Mouse (Mus musculus) right cerebral cortex, postnatal 36 days (tissue): ENCODE data around the gene Cryba2.

Experiments
- DNase-seq, 2 experiments: peaks; one replicate each; pipeline ENCODE4 v3.0.0; 2022; ENCODE audit warnings: low spot score in 2 of 2, mixed read lengths in 1 of 2

Cryba2 gene

DNA sequence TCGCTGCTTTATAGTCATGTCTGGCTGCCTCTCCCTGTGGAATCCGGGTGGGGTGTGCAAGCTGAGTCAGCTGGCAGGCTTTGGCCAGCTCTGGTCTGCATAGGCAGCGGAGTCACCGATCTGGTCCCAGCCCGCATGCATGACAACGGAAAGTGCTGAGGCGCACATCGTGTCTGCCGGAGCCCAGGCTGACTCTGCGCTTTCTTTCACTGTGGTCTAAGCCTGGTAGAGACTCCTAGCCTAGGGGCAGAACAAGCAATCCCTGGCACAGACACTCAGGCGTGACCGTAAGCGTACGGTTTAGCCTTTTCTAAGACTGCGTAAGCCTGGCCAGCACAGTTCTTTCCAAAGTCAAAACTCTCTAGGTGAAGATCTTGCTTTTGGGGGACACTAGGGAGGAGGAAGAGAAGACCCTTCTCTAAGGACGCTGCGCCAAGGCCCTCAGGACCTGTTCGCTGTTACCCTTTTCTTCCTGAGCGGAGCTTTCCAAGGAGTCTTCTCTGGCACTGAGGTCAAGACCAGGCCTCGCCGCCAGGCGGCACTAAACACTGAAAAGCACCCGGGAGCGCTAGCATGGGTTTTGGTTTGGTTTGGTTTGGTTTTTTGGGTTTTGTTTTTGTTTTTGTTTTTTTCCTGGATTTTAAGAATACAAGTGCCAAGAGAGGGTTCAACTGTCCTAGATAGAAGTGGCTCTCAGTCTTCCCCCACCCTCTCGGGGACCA is at the start of gene Cryba2:
Gene Cryba2, minus strand, starts transcription at position 10 of the 722 bp plus-strand sequence.
- DNase-seq = no peak

DNA sequence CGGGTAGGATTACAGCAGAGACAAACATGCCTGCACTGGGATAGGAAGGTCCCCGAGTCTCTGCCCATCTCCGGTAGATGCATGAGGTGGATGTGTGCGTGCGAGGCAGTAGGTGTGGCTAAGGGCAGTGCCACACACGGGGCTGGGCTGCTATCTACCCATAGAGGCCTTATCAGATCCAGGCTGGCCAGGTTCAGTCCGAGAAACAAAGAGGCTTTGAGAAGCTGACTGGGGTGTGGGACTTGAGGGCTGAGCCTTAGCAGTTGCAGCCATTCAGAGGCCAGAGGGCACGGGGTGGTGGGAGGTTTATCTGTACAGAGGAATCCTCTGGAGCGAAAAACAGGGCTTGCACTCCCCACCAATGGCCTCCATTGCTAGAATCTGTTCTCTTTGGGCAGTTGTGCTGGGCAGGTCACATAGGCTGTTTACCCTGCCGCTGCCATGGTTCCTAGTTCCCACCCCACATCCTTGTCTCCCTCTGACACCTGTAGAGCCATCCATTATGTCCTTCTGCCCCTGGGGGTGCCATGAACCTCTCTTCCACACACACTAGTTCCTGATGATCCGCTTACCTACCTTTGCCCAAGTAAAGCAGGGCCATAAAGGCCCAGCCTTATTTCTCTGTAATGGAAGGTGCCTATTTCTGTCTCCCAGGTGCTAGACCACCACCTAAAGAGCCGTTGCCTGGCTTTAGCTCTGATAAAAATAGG is 48.9 kb upstream of the Cryba2 start:
- no peak for DNase-seq

GRCm38 (mm10) chr1:74939762-74940161 is 46.8 kb upstream of the Cryba2 start:
- no peak for DNase-seq

- DNase-seq = no peak
These were observed 43.4 kb upstream of the Cryba2 start for GRCm38 (mm10) chr1:74936221-74936830.

DNA sequence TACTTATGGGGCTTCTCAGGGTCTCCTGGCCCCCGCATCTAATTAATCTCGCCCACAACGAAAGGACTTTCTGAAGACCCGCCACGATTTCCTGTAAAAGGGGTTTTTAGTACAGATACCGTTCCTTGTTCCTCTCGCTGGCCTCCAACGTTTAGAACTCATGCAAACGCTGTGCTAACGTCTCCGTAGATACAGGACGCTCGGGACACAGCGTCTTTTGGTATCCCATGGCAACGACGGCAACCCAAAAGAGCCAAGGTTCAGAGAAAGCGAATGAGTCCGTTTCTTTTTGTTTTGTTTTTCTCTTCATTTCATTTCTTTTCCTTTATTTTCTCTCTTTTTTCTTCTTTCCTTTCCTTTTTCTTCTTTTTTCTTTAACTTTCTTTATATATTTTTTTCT is 42.5 kb upstream of the Cryba2 start, which contains the start of gene Cfap65:
Gene Cfap65, minus strand, starts transcription at position 198 of the 400 bp plus-strand sequence.
- peak; percentile 44 to 69 for DNase-seq

GRCm38 (mm10) chr1:74927621-74928296 is 34.8 kb upstream of the Cryba2 start:
- no peak for DNase-seq

GRCm38 (mm10) chr1:74926721-74927120 is 33.8 kb upstream of the Cryba2 start:
- DNase-seq = peak in 1 of 2 experiments; percentile 18

- no peak for DNase-seq
These were observed 31.5 kb upstream of the Cryba2 start for GRCm38 (mm10) chr1:74924464-74924863.

GRCm38 (mm10) chr1:74915706-74916105 is 22.8 kb upstream of the Cryba2 start:
- no peak for DNase-seq

DNA sequence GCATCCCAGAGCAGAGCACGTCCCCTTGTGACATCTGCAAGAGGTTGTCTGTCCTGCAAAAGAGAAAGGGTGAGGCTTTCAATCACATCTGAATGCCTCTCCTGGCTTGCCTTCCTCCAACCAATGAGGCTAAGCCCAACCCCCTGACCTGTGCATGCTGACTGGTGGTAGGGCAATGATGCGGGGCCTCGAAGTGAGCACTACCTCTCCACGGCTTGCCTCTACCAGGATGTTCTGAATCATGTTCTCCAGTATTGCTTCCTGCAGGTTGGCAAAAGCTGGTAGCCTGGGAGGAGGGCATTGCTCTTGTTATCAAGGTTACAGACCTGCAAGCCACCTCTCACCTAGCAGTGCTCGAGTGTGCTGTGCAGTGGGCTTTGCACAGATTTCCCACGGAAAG is 9.2 kb upstream of the Cryba2 start:
- DNase-seq = no peak

GRCm38 (mm10) chr1:74901686-74902085 is 8.7 kb upstream of the Cryba2 start:
- DNase-seq = no peak

GRCm38 (mm10) chr1:74900341-74901285 is 7.7 kb upstream of the Cryba2 start:
- DNase-seq = no peak

GRCm38 (mm10) chr1:74898656-74899431 is 5.9 kb upstream of the Cryba2 start:
- DNase-seq = no peak

DNA sequence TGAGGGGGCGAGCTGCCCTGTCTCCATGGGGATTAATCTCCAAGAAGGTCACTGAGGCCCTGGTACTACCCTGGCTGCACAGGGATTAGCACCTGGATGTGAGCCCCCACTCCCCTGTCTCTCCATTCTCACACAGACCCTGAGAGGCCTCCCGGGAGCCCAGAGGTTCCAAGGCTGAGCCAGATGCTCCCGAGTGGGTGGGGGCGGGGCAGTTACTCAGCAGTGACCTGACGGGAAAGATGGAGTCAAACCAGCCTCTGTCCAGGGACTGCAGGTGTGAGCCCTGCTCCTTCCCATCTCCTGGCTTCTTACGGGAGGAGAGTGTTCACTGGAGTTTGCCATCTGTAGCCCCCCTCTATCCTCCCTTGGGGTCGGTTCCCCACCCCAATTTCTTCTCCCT is 5.0 kb upstream of the Cryba2 start:
- DNase-seq = no peak

GRCm38 (mm10) chr1:74894966-74895365 is 2.0 kb upstream of the Cryba2 start:
- DNase-seq = peak in 1 of 2 experiments; percentile 41

DNA sequence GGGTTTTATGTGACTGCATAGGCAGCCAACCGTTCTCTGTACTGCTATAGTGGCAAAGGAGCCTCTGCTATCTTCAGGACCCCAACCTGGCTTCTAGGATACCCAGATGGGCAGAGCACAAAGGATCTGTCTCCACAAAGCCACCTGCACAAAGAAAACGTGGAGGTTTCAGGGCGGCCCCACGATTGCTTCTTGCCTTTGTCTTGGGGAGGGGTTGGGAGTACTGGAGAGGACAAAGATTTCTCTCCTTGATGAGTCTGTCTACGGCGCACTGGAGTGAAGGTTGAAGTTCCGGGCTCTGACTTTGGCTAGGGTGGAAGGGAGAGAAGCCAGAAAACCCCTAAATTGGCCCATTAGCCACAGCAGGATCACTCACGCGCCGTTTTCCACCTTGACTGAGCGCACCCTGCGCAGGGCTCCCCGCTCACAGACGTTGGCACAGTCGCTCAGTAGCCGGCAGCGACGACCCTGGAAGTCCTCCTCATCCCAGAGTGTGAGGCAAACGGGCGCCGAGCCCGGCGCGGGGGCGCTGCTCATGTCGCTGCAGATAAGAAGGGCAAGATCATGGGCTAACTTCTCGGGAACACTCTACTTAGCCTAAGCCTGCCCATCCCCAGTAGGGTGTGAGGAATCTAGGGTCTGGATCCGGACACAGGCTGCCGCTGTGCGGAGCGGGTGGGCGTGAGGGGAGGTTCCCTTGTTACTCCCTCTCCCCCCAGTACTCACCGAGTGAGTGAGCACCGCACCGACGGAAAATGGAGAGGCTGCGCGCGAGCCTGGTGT is 401 bp downstream of the Cryba2 start:
- no peak for DNase-seq

DNA sequence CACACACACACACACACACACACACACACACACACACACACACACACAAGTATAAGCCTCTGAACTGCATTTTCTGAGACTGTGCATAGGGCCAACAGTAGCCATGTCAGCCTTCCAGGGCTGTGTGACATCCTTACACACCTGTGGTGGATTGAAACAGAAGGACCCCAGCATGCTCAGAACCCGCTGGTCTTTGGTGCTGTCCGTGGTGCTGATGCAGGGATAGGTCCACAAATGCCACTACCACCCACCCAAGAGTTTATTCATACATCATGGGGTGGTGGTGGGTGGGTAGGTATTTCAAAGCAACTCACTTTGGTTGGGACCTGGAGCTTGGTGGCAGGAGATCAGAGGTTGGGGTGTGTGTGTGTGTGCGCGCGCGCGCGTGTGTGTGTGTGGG is 1.4 kb downstream of the Cryba2 start:
- DNase-seq = no peak

DNA sequence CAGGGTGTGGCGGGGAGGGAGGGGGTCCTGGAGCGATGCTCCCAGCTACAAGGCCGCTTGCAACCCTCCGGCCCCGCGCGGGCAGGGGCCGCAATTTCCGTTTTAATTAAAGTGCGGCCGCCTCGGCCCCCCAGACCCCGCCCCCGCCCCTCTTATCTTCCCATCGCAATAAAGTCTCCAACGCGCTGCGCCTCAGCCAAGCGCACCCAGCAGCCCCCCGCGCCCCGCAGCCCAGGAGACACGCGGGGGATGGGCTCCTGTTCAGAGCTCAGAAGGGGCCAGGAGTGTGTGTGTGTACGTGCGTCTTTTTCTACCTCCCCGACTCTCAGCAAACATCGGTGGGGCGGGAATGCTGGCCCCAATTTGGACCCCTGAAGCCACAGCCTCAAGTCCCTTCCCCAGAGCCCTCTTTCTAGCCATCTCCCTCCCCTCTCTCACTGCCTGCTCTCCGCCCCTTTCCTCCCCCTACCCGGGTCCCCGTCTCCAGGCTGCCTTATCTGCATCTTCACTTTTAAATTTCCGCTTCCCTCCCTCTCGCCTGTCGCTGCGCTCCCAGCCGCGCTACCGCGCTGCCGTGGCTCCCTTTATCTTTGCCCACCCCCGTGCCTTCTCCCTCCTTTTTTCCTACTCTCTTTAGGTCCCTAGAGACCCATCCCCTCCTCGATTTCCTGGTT is 7.4 kb downstream of the Cryba2 start, which contains the start of gene Fev:
Gene Fev, minus strand, starts transcription at position 51 of the 674 bp plus-strand sequence.
- DNase-seq = no peak
